Comparison of ENCODE assay signal across 14 mouse cellular contexts in the genomic region with DNA sequence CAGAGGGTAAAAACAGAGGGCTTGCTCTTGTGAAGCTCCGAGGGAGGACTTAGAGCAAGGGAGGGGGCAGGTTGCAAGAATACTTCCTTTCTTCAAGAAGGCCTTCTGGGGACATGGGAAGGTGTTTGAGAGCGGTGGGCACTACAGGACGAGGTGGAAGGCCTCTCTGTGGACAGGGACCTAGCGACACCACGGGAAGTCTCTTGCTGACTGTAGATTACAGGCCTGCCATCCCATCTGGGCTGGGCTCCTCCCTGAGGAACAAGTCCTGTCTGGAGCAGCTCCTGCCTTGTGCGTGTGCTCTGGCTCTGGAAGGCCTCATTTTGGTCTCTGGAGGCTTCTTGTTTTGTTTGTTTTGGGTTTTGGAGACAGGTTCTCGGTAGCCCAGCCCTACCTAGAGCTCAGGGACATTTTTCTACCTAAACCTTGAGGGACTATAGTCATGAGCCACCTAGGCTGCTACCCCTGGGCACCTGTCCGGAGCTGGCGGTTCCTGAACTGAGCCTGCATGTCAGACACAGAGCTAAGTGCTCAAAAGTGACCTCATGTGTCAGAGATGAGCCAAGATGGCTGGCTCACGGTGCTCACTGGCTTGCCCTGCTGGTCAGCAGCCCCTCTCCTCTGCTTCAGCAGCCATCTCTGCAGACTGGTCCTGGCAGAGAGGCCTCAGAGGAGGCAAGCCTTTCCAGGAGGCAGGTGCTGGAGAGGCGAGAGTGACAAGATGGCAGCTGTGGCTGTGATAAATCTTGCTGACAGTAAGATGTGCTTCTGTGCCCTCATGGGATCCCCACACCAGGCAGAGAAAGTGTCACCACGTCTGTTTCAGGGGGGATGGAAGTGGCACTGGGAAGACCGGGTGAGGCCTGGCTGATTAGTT. TPM values are rescaled to one million over a fixed set of nuclear protein-coding genes. Genes with fewer than 3 reads are reported as not detected.
DNase-seq lines count a peak whose midpoint lies in the region; ATAC-seq lines count a peak whose summit lies in the region.
"Had no signal": no experiment of that assay in that cellular context is flagged by ENCODE, and none has a peak within 500 bp of the region (broad histone marks: within the 10 kb centered on the region; RNA-seq: fewer than 3 reads in every experiment).

No protein-coding gene starts in this region.

- peak overlapping the region; percentile 33; the same call in 1 of the 2 replicates for H3K27ac ChIP-seq in heart, embryonic 16.5 days (ENCODE audit: low read length)
- peak overlapping the region; percentile 31 for H3K27ac ChIP-seq in hindbrain, embryonic 10.5 days
- H3K27ac ChIP-seq in hindbrain, embryonic 14.5 days, result peak overlapping the region; percentile 58; the same call in 1 of the 2 replicates
- H3K27ac ChIP-seq in neural tube, embryonic 15.5 days (replicated peaks), result peak overlapping the region; percentile 23; the same call in 1 of the 2 replicates
- H3K27ac ChIP-seq: left cerebral cortex, adult 2 months; liver, embryonic 12.5 days had no signal

- no peaks in the 10 kb centered on the region for H3K9me3 ChIP-seq in heart, embryonic 16.5 days (replicated peaks; ENCODE audit: control insufficient read depth, low read length)
- H3K9me3 ChIP-seq in hindbrain, embryonic 10.5 days, result no peaks in the 10 kb centered on the region
- no peaks in the 10 kb centered on the region for H3K9me3 ChIP-seq in hindbrain, embryonic 14.5 days (ENCODE audit: control insufficient read depth, low read length)
- no peaks in the 10 kb centered on the region for H3K9me3 ChIP-seq in neural tube, embryonic 15.5 days (replicated peaks)
- H3K9me3 ChIP-seq: liver, embryonic 12.5 days had no signal

- no peak overlapping the region for H3K4me2 ChIP-seq in heart, embryonic 16.5 days (ENCODE audit: low read depth, low read length)
- H3K4me2 ChIP-seq in hindbrain, embryonic 14.5 days (replicated peaks), result no peak overlapping the region
- H3K4me2 ChIP-seq in neural tube, embryonic 15.5 days, result no peak overlapping the region
- H3K4me2 ChIP-seq: liver, embryonic 12.5 days had no signal

- H3K27me3 ChIP-seq in heart, embryonic 16.5 days (ENCODE audit: control insufficient read depth, insufficient read depth, low read length), result no peaks in the 10 kb centered on the region
- H3K27me3 ChIP-seq in hindbrain, embryonic 10.5 days (ENCODE audit: insufficient read depth, poor library complexity, severe bottlenecking), result no peaks in the 10 kb centered on the region
- H3K27me3 ChIP-seq in hindbrain, embryonic 14.5 days (ENCODE audit: control insufficient read depth, insufficient read depth, low read length), result no peaks in the 10 kb centered on the region
- no peaks in the 10 kb centered on the region for H3K27me3 ChIP-seq in neural tube, embryonic 15.5 days (replicated peaks)
- H3K27me3 ChIP-seq: liver, embryonic 12.5 days had no signal

- no peak for ATAC-seq in heart, embryonic 16.5 days (replicated peaks; ENCODE audit: extremely low read depth, insufficient read depth, low FRiP score)
- ATAC-seq in hindbrain, embryonic 14.5 days (ENCODE audit: low FRiP score), result no peak
- ATAC-seq in neural tube, embryonic 15.5 days (ENCODE audit: low FRiP score), result no peak
- ATAC-seq: liver, embryonic 12.5 days had no signal

- peaks cover 3% of the 10 kb centered on the region; the same call in 1 of the 2 replicates for H3K36me3 ChIP-seq in heart, embryonic 16.5 days (ENCODE audit: control insufficient read depth, insufficient read depth)
- H3K36me3 ChIP-seq in hindbrain, embryonic 10.5 days, result peaks cover 21% of the 10 kb centered on the region
- no peaks in the 10 kb centered on the region for H3K36me3 ChIP-seq in hindbrain, embryonic 14.5 days (replicated peaks; ENCODE audit: control insufficient read depth, insufficient read depth)
- no peaks in the 10 kb centered on the region for H3K36me3 ChIP-seq in neural tube, embryonic 15.5 days

- 49% methylated on average over 13 of the region's 13 CpGs for WGBS in heart, embryonic 16.5 days
- WGBS in hindbrain, embryonic 10.5 days, result 77% methylated on average over 13 of the region's 13 CpGs
- 70% methylated on average over 13 of the region's 13 CpGs for WGBS in hindbrain, embryonic 14.5 days
- 68% methylated on average over 13 of the region's 13 CpGs for WGBS in neural tube, embryonic 15.5 days

- H3K4me1 ChIP-seq in heart, embryonic 16.5 days (ENCODE audit: control insufficient read depth, insufficient read depth, low read length), result peaks cover 14% of the 10 kb centered on the region
- H3K4me1 ChIP-seq in hindbrain, embryonic 10.5 days (replicated peaks), result peaks cover 27% of the 10 kb centered on the region
- H3K4me1 ChIP-seq in hindbrain, embryonic 14.5 days (replicated peaks; ENCODE audit: control insufficient read depth, insufficient read depth, low read length), result no peaks in the 10 kb centered on the region
- H3K4me1 ChIP-seq in neural tube, embryonic 15.5 days, result peaks cover 9% of the 10 kb centered on the region; the same call in 1 of the 2 replicates

- peak overlapping the region; percentile 12 for H3K9ac ChIP-seq in heart, embryonic 16.5 days (ENCODE audit: low read length)
- no peak overlapping the region for H3K9ac ChIP-seq in hindbrain, embryonic 14.5 days
- no peak overlapping the region for H3K9ac ChIP-seq in neural tube, embryonic 15.5 days (replicated peaks)
- H3K9ac ChIP-seq: liver, embryonic 12.5 days had no signal

- H3K4me3 ChIP-seq in heart, embryonic 16.5 days (ENCODE audit: low read length), result no peak overlapping the region
- H3K4me3 ChIP-seq in hindbrain, embryonic 10.5 days, result no peak overlapping the region
- H3K4me3 ChIP-seq in hindbrain, embryonic 14.5 days (replicated peaks; ENCODE audit: low read length), result no peak overlapping the region
- no peak overlapping the region for H3K4me3 ChIP-seq in neural tube, embryonic 15.5 days (replicated peaks)
- H3K4me3 ChIP-seq: erythroblast, embryonic 14.5 days; left cerebral cortex, adult 2 months; liver, embryonic 12.5 days had no signal

- no peak for DNase-seq in heart, postnatal 4 days
- no peak for DNase-seq in hindbrain, embryonic 10.5 days (ENCODE audit: low spot score)
- DNase-seq in hindbrain, embryonic 14.5 days (ENCODE audit: low spot score), result no peak
- DNase-seq in frontal cortex, postnatal 10 days (ENCODE audit: low spot score in 2 of 2), result no peak
- no peak for DNase-seq in frontal cortex, postnatal 14 days (ENCODE audit: low spot score in 2 of 2)
- DNase-seq: adrenal gland, postnatal 14 days; cerebellum, adult 11 months; kidney, postnatal 4 days; lung, postnatal 4 days had no signal

RNA-seq across cellular contexts. Expression of gene Ier5l, which starts 17.7 kb away (rescaled TPM):
- 0.72 and 0.85 TPM in 2 replicates for polyA plus RNA-seq in heart, embryonic 16.5 days (2015; fragmentation: Nextera tagmentation; extraction: Ambion mirVana)
- total RNA-seq in heart, postnatal 4 days (2021), result 10 to 100 TPM; 10.7 to 12.1 TPM
- 3.1 and 3.3 TPM in 2 replicates for polyA plus RNA-seq in hindbrain, embryonic 10.5 days (2016; fragmentation: Nextera tagmentation; extraction: Ambion mirVana)
- polyA plus RNA-seq in hindbrain, embryonic 14.5 days (2014; fragmentation: Nextera tagmentation; extraction: Ambion mirVana), result 2.4 and 2.7 TPM in 2 replicates
- 1.4 and 1.9 TPM in 2 replicates for polyA plus RNA-seq in neural tube, embryonic 15.5 days (2015; fragmentation: Nextera tagmentation; extraction: Ambion mirVana)

RNA-seq across cellular contexts. Expression of gene Ptpa, which starts 40.5 kb away (rescaled TPM):
- polyA plus RNA-seq in heart, embryonic 16.5 days (2015; fragmentation: Nextera tagmentation; extraction: Ambion mirVana), result 125 and 126 TPM in 2 replicates
- 100 to 1,000 TPM; 139 TPM for total RNA-seq in heart, postnatal 4 days (2021)
- 149 and 151 TPM in 2 replicates for polyA plus RNA-seq in hindbrain, embryonic 10.5 days (2016; fragmentation: Nextera tagmentation; extraction: Ambion mirVana)
- 71.7 and 79.8 TPM in 2 replicates for polyA plus RNA-seq in hindbrain, embryonic 14.5 days (2014; fragmentation: Nextera tagmentation; extraction: Ambion mirVana)
- 138 and 145 TPM in 2 replicates for polyA plus RNA-seq in neural tube, embryonic 15.5 days (2015; fragmentation: Nextera tagmentation; extraction: Ambion mirVana)

RNA-seq across cellular contexts. Expression of gene Crat, which starts 40.7 kb away (rescaled TPM):
- 164 and 169 TPM in 2 replicates for polyA plus RNA-seq in heart, embryonic 16.5 days (2015; fragmentation: Nextera tagmentation; extraction: Ambion mirVana)
- total RNA-seq in heart, postnatal 4 days (2021), result 100 to 1,000 TPM; 379 to 401 TPM
- polyA plus RNA-seq in hindbrain, embryonic 10.5 days (2016; fragmentation: Nextera tagmentation; extraction: Ambion mirVana), result 22.4 and 26.7 TPM in 2 replicates
- 30.3 and 32.0 TPM in 2 replicates for polyA plus RNA-seq in hindbrain, embryonic 14.5 days (2014; fragmentation: Nextera tagmentation; extraction: Ambion mirVana)
- 21.3 and 26.8 TPM in 2 replicates for polyA plus RNA-seq in neural tube, embryonic 15.5 days (2015; fragmentation: Nextera tagmentation; extraction: Ambion mirVana)
